Comparison of ENCODE assay signal across 10 mouse cellular contexts in genomic region chr1:86713054-86713453, GRCm38 (mm10).
"Had no signal": no experiment of that assay in that cellular context is flagged by ENCODE, and none has a peak within 500 bp of the region (broad histone marks: within the 10 kb centered on the region; RNA-seq: fewer than 3 reads in every experiment).

No protein-coding gene starts in this region.

- DNase-seq: left cerebral cortex, postnatal 4 days; lung, adult 18-20 months; spleen, adult 18-20 months; thymus, adult 18-20 months; thymus, postnatal 14 days had no signal

- H3K9ac ChIP-seq: hindbrain, embryonic 15.5 days; limb, embryonic 13.5 days; midbrain, embryonic 12.5 days had no signal

- H3K4me1 ChIP-seq: hindbrain, embryonic 15.5 days; limb, embryonic 13.5 days; midbrain, embryonic 12.5 days had no signal

- H3K4me3 ChIP-seq: hindbrain, embryonic 15.5 days; layer of hippocampus, adult 2 months; limb, embryonic 13.5 days; midbrain, embryonic 12.5 days had no signal

- H3K36me3 ChIP-seq: hindbrain, embryonic 15.5 days; limb, embryonic 13.5 days; midbrain, embryonic 12.5 days had no signal

- H3K9me3 ChIP-seq: hindbrain, embryonic 15.5 days; limb, embryonic 13.5 days; midbrain, embryonic 12.5 days had no signal

- ATAC-seq: midbrain, embryonic 16.5 days had no signal

- H3K27me3 ChIP-seq: hindbrain, embryonic 15.5 days; limb, embryonic 13.5 days; midbrain, embryonic 12.5 days had no signal

- H3K27ac ChIP-seq: hindbrain, embryonic 15.5 days; layer of hippocampus, adult 2 months; limb, embryonic 13.5 days; midbrain, embryonic 12.5 days had no signal

- H3K4me2 ChIP-seq: hindbrain, embryonic 15.5 days; limb, embryonic 13.5 days; midbrain, embryonic 12.5 days had no signal
